Mouse (Mus musculus): ENCODE data around the gene Tex37.

GRCm38 (mm10) chr6:70909572-70909971 is 9.2 kb downstream of the Tex37 start:
- no peak for TF ChIP-seq CTCF (IDR thresholded peaks at IDR 0.05)
- TF ChIP-seq EP300 (IDR thresholded peaks at IDR 0.05; ENCODE audit: insufficient read depth, low read depth, low read length): no peak
- no peak for TF ChIP-seq POLR2A (IDR thresholded peaks at IDR 0.05; ENCODE audit: insufficient read depth, low read depth, low read length)
